Mouse (Mus musculus) forebrain, embryonic 16.5 days (tissue): ENCODE data around the gene Tgfbr1. TPM values are rescaled to one million over a fixed set of nuclear protein-coding genes. Genes with fewer than 3 reads are reported as not detected.

Experiments used
- ATAC-seq: fragments of 200-750 bp; cut with Nextera tagmentation; 2 replicates; pipeline ENCODE4 v1.8.0; 2017; ENCODE audit warnings: mild to moderate bottlenecking, moderate library complexity
- H3K27ac ChIP-seq: fragments of 300-500 bp; sonication (generic); 2 replicates; pipeline ENCODE4 v1.5.1; 2014; ENCODE audit warnings: low read length, control low read depth
- H3K27me3 ChIP-seq: fragments of 300-500 bp; sonication (generic); replicated peaks from 2 replicates; pipeline ENCODE4 v1.6.1; 2014; ENCODE audit warnings: low read length; ENCODE audit not compliant: control insufficient read depth, insufficient read depth
- H3K36me3 ChIP-seq: fragments of 300-500 bp; sonication (generic); 2 replicates; pipeline ENCODE4 v1.6.1; 2014; ENCODE audit not compliant: control insufficient read depth, insufficient read depth
- H3K4me1 ChIP-seq: fragments of 300-500 bp; sonication (generic); replicated peaks from 2 replicates; pipeline ENCODE4 v1.6.1; 2014; ENCODE audit warnings: low read length; ENCODE audit not compliant: control insufficient read depth, insufficient read depth
- H3K4me2 ChIP-seq: fragments of 300-500 bp; sonication (generic); 2 replicates; pipeline ENCODE4 v1.6.1; 2014; ENCODE audit warnings: mild to moderate bottlenecking, low read length, control low read depth
- H3K4me3 ChIP-seq: fragments of 300-500 bp; sonication (generic); replicated peaks from 2 replicates; pipeline ENCODE4 v1.5.1; 2014; ENCODE audit warnings: mild to moderate bottlenecking, low read length, control low read depth
- H3K9ac ChIP-seq: fragments of 300-500 bp; sonication (generic); replicated peaks from 2 replicates; pipeline ENCODE4 v1.6.1; 2014; ENCODE audit warnings: low read depth, low read length, control low read depth
- H3K9me3 ChIP-seq: fragments of 300-500 bp; sonication (generic); 2 replicates; pipeline ENCODE4 v1.6.1; 2016; ENCODE audit warnings: low read length; ENCODE audit not compliant: control insufficient read depth
- WGBS: fragments of 180-500 bp; shearing (Covaris S2); extraction: QIAGEN DNeasy Blood & Tissue Kit; methylation state at CpG from one replicate; pipeline ENCODE4 v1.1.7; 2014; 5-methylcytosine and 5-hydroxymethylcytosine counted together
- polyA plus RNA-seq: library from polyadenylated mRNA; unstranded; fragments of >200 nt; fragmentation: Nextera tagmentation; extraction: Ambion mirVana; gene quantifications from 2 replicates; pipeline ENCODE4 v1.2.1, GENCODE M21; 2015

Tgfbr1 gene
- polyA plus RNA-seq, 1 experiment from 2014 or later: 46.5 TPM

GRCm38 (mm10) chr4:47448526-47448925 lies 95.5 kb downstream of the Tgfbr1 start:
- H3K9ac ChIP-seq: no peak overlapping the region
- 92% methylated on average over 3 of the region's 3 CpGs for WGBS
- peaks cover 2% of the 10 kb centered on the region; the same call in 1 of the 2 replicates for H3K4me1 ChIP-seq
- no peak for ATAC-seq
- H3K4me2 ChIP-seq: no peak overlapping the region
- no peaks in the 10 kb centered on the region for H3K27me3 ChIP-seq
- no peaks in the 10 kb centered on the region for H3K9me3 ChIP-seq
- H3K36me3 ChIP-seq: no peaks in the 10 kb centered on the region
- no peak overlapping the region for H3K27ac ChIP-seq
- no peak overlapping the region for H3K4me3 ChIP-seq

DNA sequence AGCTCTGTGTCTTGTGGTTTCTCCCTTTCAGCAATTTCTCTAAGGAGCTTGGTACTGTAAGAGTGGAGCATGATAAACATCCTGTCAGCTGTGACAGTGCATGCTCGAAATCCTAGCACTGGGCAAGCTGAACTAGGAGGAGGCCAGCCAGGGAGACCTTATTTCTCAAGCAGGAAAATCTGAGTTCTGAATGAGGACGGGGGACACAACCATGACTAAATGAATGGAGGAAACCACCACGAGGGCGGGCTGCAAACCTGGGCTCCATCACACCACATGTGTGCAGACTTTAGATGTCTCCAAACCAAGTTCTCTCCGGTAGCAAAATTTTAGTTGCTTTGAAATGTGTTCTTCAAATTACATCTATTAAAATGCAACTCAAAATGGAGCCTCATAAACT lies 96.1 kb downstream of the Tgfbr1 start:
- Histone ChIP-seq H3K27me3 (no peaks in the 10 kb centered on the region), H3K4me2 (no peak overlapping the region), H3K27ac (no peak overlapping the region), H3K4me3 (no peak overlapping the region), H3K9ac (no peak overlapping the region), H3K4me1 (peaks cover 2% of the 10 kb centered on the region; the same call in 1 of the 2 replicates), H3K9me3 (no peaks in the 10 kb centered on the region), H3K36me3 (no peaks in the 10 kb centered on the region)
- WGBS: 61% methylated on average over 5 of the region's 5 CpGs
- no peak for ATAC-seq

- H3K4me1 ChIP-seq: peaks cover 2% of the 10 kb centered on the region; the same call in 1 of the 2 replicates
- H3K27me3 ChIP-seq: no peaks in the 10 kb centered on the region
- no peaks in the 10 kb centered on the region for H3K36me3 ChIP-seq
- H3K27ac ChIP-seq: no peak overlapping the region
- no peaks in the 10 kb centered on the region for H3K9me3 ChIP-seq
- no peak for ATAC-seq
- H3K9ac ChIP-seq: no peak overlapping the region
- 15% methylated on average over 18 of the region's 18 CpGs for WGBS
- no peak overlapping the region for H3K4me2 ChIP-seq
- H3K4me3 ChIP-seq: no peak overlapping the region
Observed at GRCm38 (mm10) chr4:47449586-47450522, 96.8 kb downstream of the Tgfbr1 start.

Other genes with a start within 250 kb of the Tgfbr1 start
- gene Col15a1, start 145.1 kb upstream of the Tgfbr1 start, polyA plus RNA-seq: 2.8 and 2.9 TPM in 2 replicates
- 226 and 239 TPM in 2 replicates for gene Alg2, start 121.1 kb downstream of the Tgfbr1 start, polyA plus RNA-seq
- 209 and 215 TPM in 2 replicates for gene Sec61b, start 121.4 kb downstream of the Tgfbr1 start, polyA plus RNA-seq